Mouse (Mus musculus) lung, postnatal 0 days (tissue): ENCODE results near the gene Psmg1.

Source experiments
- CTCF ChIP-seq: IDR thresholded peaks from 2 replicates; pipeline ENCODE4 v1.5.1; 2016; ENCODE audit warnings: antibody characterized with exemption, mild to moderate bottlenecking
- EP300 ChIP-seq: IDR thresholded peaks from 2 replicates; pipeline ENCODE4 v1.6.1; 2016; ENCODE audit warnings: antibody characterized with exemption, mild to moderate bottlenecking, control low read depth

- no peak for TF ChIP-seq CTCF
- TF ChIP-seq EP300: no peak; the same call in 1 of the 2 replicates
These were observed 59.3 kb downstream of the Psmg1 start for GRCm38 (mm10) chr16:95931509-95931908.
